Mouse (Mus musculus) right cerebral cortex, adult 18-20 months (tissue): ENCODE measurements around the gene Atrnl1.
A peak's percentile ranks its signal among the peaks of the same experiment; 100 is the strongest.
"Not testable (repeated sequence)": the region's sequence is repeated elsewhere in the genome, so short reads cannot be mapped to it uniquely, and the experiment has no call there.

ENCODE experiments used
- DNase-seq: peaks from one replicate; pipeline ENCODE4 v3.0.0; 2022; ENCODE audit warnings: mixed read lengths

Atrnl1 gene

DNA sequence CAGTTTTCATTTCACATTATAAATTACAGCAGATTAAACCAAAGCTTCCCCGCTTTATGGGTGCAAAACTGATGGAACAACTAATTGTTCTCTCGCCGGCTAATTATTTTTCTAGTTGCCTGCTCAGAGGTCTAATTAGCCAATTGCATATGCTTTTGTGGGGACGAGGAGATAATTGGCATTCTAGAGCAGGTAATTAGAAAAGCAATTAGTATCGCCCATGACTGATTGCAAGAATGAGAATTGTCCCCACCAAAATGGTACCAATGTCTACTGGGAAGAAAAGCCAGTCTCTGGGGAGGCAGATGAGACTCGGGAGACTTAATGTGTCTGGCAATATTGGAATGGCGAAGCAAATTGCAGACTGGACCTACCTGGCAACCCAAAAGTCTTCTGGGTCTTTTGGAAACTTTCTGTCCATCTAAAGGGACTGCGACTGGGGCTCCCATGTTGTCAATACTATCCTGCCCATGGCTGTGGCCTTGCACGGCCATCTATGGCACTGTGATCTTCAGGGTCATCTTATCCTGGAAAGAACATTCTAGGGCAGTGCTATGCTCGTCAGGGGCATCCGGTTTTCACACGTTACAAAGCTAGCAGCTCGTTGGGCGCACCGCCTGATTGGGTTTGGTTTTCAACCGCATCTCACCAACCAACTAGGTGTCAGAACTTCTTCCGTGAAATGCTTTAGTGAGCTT lies 377.0 kb downstream of the Atrnl1 start:
- no peak for DNase-seq

DNA sequence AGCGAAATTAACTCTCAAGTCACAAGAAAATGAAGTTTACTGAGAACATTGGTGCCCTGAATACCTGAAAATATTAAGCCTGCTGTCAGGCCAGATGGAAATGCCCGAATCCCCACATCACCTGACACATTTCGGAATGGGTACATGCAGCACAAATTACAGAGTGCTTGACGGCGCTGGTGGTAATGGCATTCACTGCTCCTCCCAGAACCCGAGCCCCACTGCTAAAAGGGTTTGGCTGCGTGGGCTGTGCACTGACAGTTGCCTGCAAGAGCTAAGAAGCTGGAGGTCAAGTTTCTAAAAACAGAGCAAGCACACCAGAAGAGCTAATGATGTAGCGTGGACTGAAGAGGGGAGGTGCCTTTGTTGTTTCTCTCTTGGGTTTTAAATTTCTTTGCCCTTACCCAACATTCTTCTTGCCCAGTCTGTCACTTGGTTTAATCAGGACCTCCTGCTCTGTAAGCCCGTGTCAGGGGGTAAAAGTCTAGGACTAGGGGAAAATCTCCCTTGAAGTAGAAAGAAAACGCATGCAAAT lies 377.8 kb downstream of the Atrnl1 start:
- no peak for DNase-seq

DNA sequence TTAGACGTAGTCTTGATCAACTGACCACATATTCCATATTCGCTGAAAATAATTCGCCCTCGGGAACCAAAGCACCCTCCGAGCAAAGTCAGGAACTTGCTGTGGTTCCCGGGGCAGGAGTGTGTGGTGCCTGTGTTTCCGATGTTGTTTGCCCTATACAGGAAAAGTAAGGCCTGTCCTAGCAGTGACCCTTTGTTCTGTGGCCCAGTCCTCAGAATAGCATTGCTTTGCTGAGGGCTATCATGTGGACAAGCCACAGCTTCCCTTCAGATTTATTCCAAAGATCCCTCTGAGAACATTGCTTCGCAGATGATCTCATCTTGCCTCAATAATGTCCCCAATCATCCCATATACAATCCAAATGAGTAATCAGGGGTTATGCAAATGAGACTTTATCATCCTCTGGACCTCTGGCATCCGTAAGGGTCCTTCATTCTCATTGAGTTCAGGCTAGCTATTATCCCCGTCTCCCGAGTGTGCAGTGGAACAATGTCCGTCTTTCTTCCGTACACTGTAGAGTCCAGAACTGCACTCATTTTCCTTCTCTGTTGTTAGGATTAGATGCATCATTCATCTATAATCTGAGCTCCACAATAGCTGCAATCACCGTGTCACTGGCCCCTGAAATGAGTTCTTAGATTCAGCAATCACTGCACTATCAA lies 380.4 kb downstream of the Atrnl1 start:
- DNase-seq: no peak

DNA sequence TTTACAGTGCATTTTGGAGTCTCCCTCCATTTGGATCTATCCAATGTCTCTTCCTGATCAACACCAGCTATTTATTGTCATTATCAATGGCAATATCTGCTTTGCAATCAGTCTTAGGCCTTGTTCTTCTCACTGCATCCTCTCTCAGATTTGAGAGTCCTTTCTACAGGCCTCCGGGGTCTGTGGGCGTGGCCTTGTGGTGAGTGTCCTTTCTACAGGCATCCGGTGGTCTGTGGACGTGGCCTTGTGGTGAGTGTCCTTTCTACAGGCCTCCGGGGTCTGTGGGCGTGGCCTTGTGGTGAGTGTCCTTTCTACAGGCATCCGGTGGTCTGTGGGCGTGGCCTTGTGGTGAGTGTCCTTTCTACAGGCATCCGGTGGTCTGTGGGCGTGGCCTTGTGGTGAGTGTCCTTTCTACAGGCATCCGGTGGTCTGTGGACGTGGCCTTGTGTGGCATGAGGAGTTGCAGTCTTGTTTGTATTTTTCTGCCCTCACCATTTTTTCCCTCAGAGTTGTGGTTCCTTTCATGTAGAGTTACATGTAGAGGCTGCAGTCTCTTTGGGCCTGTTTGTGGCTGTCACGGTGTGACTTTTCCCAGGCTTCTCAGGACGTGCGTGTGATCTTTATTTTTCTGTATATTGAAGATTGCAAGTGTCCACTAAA lies 383.5 kb downstream of the Atrnl1 start:
- DNase-seq: not testable (repeated sequence)

DNA sequence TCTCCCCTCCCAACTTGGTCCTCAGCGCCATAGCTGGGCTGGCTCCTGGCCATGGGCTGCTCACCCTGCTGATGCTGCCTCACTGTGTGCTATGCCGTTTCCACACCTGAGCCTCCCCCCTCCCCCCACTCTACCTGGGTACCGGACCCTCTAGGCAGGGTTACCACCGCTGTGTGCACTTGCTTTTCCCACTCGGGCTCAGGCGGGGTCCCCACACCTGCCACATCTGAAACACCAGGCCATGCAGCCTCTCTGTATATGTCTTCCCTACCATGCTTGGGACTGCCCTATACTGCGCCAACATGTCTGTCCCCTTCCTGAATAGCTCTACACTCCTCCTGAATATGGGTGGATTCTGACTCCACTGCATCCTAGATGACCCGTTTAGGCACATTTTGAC lies 384.2 kb downstream of the Atrnl1 start:
- no peak for DNase-seq

DNA sequence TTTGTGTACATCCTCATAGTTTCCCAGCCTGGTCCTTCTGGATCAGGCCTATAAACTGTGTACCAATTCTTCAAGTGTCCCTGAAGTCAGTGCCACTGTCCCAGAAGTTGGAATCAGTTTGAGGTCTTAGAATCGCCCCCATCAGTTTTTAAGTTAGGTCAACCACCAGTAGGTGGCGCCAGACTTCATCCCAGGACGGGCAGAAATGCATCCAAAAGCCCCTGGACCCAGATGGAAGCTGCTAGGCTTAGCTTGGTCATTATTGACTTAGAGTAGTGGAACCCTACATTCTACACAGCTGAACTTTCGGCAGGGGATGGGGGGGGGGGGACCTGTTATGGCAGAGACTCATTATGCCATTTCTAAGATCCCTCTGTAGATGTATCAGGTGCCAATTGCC lies 387.1 kb downstream of the Atrnl1 start:
- DNase-seq: no peak

DNA sequence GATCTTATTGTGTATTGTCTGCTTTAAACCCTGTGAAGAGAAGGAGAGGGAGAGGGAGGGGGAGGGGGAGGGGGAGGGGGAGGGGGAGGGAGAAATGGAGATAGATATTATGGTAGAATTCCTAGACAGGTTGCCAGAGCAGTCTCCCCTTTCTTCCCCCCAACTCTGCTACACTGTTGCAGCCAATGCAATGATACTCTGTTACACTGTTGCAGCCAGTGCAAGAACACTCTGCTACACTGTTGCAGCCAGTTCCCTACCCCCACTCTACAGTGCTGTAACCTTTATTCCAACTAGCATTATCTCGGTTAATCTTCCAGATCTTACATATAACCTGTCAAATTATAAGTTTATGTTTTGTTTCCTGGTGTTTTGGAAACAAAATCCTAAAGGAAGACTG lies 400.8 kb downstream of the Atrnl1 start:
- DNase-seq: no peak

DNA sequence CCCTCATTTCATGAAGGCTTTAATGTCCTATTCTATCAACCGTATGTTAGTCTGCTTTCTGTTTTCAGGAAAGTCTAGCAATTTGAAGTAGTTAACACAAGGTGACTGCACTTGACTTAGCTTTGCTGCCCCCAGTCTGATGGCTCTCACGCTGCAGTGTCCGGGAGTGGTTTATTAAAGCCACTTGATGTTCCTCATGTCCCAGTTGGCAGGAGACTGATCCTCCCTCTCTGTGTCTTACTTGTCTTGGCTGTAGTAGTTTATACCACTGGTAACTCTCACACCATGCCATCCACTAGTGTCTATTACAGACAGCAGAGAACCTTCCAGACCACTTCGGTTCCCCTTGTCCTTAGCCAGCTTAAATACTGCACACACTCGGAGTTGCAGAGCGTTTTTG lies 404.9 kb downstream of the Atrnl1 start:
- no peak for DNase-seq

DNA sequence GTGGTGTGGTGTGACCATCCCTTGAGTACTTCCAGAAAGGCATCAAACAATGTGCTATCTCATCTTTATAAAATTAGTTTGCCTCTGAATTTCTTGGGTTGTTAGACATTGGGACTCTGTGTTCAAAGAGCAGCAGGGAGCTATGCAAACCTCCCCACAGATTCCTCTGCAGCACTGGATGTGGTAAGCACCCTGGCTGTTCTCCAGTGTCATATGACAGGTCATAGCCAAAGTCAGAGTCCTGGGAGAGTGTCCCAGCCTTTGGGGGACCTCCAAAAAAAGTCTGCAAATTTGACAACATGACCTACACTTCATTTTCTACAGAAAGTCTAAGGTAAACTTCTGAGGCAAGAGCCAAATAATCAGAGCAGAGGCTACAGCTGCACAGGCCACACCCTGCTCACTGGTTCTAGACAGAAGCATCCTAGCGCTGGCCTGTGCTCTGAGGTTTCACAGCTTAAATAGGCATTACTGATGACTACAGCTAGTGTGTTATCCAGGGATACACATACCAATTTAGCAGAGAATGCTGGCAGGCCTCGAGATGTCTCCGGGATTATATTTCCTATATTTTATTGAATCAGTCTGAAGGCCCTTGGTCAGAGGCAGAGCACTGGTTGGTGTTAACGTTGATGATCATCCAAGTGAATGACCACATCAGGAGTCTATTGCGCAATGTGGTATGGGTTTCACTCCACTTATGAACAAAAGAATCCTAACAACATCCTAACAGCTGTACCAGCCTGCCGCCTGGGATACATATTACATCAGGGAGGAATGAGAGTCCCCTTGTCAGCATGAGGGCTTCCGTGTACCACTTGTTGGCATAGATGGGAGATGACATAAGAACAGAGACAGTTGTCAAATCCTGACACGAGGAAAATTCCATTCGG lies 406.0 kb downstream of the Atrnl1 start:
- no peak for DNase-seq

DNA sequence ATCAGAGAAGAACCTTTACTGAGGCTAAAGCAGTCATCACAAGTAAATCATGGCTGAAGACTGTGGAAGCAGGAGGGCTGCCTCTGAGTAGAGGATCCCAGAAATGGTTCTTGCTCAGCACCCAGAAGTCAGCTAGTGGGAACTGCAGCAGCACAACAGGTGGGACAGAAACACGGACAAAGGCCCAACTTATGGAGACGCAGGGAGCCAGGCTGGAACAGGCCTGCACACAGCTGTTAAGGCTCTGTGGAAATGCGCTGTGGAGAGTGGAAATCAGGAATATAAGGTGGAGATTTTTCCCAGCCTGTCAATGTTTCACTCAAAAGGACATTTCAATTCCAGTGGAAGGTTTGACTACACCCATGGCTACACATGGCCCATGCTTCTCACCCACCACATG lies 406.6 kb downstream of the Atrnl1 start:
- DNase-seq: no peak

DNA sequence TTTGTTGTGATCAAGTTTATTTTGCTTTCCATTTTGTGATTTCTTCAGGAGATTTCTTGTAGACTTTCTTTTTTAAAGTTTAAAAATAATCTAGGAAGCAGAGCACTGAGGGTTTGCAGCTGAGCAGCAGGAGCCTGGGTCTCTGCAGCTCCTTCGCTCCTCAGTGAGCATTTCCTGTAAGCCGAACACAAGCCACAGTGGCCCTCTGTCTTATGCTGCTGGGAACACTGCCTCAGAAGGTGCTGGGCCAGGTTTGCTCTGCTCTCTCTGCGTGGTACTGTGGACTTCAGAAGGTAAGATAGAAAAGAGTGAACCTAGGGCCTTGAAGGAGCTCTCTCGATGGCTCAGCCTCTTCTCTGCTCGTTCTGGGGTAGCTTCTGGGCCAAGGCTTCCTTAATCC lies 407.9 kb downstream of the Atrnl1 start:
- no peak for DNase-seq

DNA sequence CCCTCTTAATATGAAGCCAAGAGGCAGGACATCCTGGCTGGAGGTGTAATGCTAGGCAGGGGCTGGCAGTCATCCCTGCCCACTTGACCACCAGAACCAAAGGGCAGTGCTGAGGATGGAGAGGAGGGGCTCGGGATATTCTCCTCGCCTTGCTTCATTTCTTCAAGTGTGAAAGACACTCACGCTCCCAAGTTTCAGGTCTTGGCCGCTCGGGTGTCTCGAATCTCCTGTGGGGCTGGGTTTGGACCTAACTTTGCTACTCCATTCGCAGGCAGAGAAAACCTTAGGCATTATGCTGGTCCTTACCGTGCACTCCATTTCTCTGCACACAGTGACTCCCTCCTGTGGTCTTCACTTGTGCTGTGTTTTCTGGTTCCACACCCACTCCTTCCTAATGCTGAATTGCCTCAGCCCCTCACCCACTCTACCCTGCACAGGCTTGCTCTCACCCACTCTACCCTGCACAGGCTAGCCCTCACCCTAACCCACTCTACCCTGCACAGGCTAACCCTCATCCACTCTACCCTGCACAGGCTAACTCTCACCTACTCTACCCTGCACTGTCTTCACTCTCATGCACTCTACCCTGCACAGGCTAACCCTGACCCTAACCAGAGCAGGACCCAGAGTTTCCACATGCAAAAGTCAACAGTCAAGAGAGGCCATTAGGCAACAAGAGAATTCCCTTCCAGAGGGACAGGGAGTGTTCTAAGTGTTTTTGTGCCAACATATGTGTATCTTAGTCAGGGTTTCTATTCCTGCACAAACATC lies 410.9 kb downstream of the Atrnl1 start:
- DNase-seq: no peak

DNA sequence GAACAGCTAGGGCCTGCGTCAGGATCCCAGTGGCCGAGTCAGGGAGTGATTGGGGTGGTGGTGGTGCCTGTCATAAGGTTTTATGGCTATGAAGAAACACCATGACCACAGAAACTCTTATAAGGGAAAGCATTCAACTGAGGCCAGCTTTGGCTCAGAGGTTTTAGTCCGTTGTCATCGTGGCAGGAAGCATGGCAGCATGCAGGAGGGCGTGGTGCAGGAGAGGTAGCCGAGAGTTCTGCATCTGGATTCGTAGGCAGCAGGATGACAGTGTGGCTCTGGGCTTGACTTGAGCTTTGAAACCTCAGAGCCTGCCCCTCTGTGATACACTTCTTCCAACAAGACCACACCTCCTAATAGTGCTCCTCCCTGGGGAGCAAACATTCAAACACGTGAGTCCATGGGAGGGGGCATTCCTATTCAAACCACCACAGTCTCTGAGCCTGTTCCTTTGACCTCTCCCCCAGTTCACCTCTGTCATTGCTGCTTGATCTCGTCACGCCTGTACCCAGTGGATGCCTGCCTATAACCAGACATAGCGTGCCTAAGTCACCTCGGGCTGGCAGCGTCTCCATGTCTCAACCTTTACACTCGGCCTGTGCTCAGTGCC lies 412.5 kb downstream of the Atrnl1 start:
- no peak for DNase-seq

DNA sequence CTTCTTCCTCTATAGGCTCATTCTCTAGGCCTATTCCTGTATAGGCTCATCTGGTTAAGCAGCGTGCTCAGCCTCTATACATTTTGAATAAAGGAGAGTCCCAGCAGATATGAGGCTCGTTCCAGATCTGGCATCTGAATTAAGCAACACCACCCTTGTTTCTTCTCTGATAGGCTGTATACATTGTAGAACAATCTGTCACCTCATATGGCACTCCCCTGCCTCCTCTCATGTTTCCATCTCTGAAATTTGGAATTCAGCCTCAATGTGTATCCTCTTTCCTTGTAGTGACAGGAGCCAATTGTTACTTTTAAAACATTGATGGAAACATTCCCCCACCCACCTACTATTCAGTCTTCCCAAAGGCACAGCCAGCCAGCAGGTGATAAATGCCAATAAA lies 414.2 kb downstream of the Atrnl1 start:
- DNase-seq: peak; percentile 12

DNA sequence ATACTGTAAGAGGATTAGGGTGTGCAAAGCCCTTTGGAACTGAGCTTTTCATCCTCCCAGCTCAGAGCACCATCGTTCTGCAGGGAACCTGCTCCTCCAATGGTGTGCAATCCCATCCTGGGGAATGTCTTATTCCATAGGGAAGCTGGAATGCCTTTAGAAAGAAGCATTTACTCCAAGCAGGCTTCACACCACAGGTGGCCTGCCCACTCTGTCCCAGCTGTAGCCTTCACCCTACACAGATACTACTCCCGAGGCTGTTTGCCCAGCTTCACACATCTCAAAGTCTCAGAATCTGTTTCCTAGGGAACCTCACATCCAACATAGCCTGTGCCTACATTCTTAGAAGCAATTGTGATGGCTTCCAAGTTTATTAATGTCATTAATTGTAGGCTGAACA lies 418.8 kb downstream of the Atrnl1 start:
- peak; percentile 89 for DNase-seq

DNA sequence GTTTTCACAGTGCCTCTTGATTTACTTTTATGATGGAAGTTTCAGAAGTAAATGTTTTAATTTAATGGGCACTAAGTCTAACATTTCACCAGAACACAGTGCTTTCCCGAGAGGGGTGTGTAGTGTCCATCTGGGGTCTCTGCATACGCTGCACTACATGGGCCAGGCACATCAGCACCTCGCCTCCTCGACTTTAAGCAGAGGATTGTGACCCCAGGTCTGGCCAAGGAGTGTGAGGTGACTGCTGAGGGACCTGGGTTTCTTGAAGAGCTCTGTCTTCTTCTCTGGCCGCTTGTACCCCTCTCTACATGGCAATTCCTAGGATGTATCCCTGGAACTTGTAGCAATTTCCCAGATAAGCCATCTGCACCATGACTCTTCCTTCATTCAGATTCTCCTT lies 422.4 kb downstream of the Atrnl1 start:
- DNase-seq: no peak

DNA sequence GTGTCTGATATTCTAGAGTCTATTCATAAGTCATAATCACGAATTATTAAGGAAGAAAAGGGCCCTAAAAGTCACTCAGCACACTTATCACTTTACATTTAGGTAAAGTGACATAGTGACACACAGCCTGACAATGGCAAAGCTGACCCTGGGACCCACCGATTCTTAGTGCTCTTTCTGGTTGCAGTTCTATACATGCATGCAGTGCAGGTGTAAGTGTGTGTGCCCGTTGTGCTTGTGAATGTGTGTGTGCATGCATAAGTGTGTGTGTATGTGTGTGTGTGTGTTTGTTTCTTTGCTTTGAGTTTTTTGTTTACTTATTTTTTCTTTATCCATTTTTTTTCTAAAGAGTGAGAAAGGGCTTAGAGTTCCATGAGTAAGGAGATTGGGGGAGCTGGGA lies 425.3 kb downstream of the Atrnl1 start:
- DNase-seq: no peak

DNA sequence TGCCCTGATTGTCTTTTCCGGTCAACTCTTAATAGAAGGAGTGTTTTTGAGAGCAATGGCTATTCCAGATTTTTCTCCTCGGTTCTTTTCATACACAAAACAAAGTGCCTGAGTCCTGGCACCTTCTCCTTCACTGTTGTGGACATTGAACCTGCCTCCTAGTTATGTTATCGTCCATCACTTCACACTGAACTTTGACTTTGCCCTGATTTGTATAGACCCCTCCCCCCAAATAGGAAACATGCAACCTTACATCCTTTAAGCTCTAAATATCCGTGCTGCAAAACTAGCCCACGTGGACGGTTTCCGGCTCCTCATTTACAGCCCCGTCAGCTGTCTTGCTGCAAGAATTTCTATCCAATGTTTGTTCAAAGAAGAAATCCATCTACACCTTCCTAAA lies 432.3 kb downstream of the Atrnl1 start:
- no peak for DNase-seq

DNA sequence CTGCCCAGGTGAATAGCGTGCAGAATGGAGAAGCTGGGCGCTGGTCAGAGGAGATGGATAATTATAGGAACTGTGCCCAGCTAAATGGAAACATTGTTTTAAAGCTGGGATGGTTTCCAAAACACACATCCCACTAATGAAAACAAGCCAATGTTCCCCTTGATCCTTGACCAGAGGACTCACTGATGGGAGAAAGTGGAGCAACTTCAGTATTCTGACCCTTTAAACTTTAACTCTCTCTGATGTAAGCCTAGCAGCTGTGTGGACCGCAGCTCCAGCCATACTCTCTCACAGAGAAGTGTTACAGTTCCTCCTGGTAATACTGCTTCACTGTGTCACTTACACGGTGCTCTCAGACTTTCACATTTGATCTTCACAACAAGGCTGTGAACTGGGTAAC lies 432.7 kb downstream of the Atrnl1 start:
- DNase-seq: no peak

DNA sequence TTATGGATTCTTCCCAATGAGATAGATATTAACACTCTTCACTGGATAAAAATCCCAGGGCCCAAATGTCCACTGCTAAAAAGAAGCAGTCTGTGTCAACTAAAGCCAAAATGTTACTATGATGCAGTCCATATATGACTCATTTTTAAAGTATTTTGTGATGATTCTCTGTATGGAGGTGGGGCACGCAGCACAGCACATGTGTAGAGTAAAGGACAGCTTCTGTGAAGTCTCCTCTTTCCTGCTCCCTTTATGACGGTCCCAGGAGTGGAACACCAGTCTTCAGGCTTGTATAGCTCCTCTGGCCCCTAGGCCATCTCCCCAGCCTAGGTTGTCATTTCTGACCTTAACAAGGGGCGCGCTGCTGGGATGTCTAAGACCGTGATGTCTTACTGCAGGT lies 434.0 kb downstream of the Atrnl1 start:
- DNase-seq: no peak

DNA sequence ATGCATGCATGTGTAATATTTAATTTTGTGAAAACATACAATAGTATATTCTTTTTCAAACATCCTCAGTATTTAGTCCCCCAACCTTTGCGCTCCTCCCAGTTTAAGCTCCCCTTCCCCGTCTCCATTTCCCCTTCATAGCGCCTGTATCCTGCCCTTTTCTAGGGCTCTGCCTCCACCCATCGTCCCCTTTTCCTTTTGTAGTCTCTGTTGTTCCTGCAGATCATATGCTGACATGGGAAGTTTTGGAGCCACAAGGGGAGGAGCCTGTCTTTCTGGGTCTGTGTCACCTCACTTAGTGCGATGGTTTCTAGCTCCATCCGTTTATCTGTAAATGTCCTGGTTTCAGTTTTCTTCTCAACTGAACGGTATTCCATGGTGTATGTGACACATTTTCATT lies 435.8 kb downstream of the Atrnl1 start:
- no peak for DNase-seq

DNA sequence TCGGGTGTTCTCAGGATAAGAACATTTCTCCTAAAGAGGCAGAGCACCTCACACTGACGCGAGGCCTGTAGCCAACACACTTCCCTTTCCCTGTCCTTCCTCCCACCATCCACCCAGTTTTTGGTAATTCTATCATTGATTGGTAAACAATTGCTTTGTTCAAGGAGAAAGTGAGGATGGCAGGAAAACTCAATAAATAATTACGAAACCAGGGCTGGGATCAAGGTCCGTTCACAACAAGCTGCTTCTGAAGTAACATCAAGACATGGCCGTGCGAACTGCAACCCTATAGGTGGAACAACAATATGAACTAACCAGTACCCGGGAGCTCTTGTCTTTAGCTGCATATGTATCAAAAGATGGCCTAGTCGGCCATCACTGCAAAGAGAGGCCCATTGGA lies 439.6 kb downstream of the Atrnl1 start:
- DNase-seq: not testable (repeated sequence)
